ENCODE assay signal across 10 mouse cellular contexts in the genomic region with DNA sequence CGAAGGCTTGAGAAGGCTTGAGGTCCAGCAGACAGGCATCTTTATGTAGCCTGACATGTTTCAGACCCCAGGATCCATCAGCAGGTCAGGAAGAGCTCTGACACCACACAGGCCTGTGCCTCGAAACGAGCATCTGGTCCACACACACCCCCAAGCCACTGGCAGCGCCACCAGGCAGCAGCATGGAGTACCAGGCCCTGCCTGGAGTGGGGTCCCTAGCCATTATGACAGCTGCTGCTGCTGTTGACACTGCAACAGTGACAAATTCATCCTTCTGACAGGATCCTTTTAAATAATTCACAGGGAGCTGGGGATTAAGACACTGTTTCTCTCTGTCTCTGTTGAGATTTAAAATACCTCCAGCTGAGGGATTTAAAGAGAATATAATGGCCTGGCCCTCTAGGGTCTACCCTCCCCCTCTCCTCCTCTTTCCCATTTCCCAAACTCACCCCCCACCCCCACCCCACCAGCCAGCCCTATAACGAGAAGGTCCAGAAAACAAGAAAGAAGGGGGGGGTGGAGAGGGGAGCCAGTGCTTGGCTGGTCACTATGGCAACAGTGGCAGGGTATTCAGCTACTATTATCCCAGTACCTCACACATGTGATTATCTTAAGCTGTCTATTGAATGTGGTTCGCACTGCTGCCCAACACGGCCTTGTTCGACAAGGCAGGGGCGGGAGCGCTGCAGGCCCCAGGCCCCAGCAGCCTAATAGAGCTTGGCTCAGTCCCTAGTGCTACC.
DNase-seq lines count a peak whose midpoint lies in the region; ATAC-seq and TF ChIP-seq lines count a peak whose summit lies in the region.
"Had no signal": no experiment of that assay in that cellular context is flagged by ENCODE, and none has a peak within 500 bp of the region (broad histone marks: within the 10 kb centered on the region; RNA-seq: fewer than 3 reads in every experiment).

No protein-coding gene starts in this region.

- no peaks in the 10 kb centered on the region for H3K9me3 ChIP-seq in embryonic facial prominence, embryonic 13.5 days
- no peaks in the 10 kb centered on the region for H3K9me3 ChIP-seq in hindbrain, embryonic 16.5 days (ENCODE audit: control insufficient read depth, low read length)
- H3K9me3 ChIP-seq in neural tube, embryonic 11.5 days (ENCODE audit: control insufficient read depth, low read length), result no peaks in the 10 kb centered on the region; the same call in 1 of the 2 replicates
- H3K9me3 ChIP-seq in liver, embryonic 11.5 days (ENCODE audit: control insufficient read depth, low read length), result no peaks in the 10 kb centered on the region

- intact Hi-C loops in left cerebral cortex, adult 2 months (cut with DNase I), result no loop called here

- no peak overlapping the region for H3K4me3 ChIP-seq in left cerebral cortex, adult 2 months
- H3K4me3 ChIP-seq in embryonic facial prominence, embryonic 13.5 days, result no peak overlapping the region
- no peak overlapping the region for H3K4me3 ChIP-seq in hindbrain, embryonic 16.5 days (ENCODE audit: low read length)
- H3K4me3 ChIP-seq in neural tube, embryonic 11.5 days (ENCODE audit: low read depth, low read length), result no peak overlapping the region
- no peak overlapping the region for H3K4me3 ChIP-seq in liver, embryonic 11.5 days (ENCODE audit: low read depth, low read length)

- peak; percentile 72 for ATAC-seq in embryonic facial prominence, embryonic 13.5 days (ENCODE audit: insufficient number of reproducible peaks, insufficient read depth, low FRiP score, low TSS enrichment, low read depth)
- peak; percentile 95 for ATAC-seq in hindbrain, embryonic 16.5 days
- ATAC-seq in neural tube, embryonic 11.5 days (ENCODE audit: insufficient read depth, low FRiP score, low TSS enrichment), result peak; percentile 96
- no peak for ATAC-seq in liver, embryonic 11.5 days (replicated peaks; ENCODE audit: low FRiP score)

- H3K9ac ChIP-seq in embryonic facial prominence, embryonic 13.5 days, result no peak overlapping the region
- H3K9ac ChIP-seq in hindbrain, embryonic 16.5 days (ENCODE audit: low read depth, low read length), result no peak overlapping the region
- no peak overlapping the region for H3K9ac ChIP-seq in neural tube, embryonic 11.5 days (ENCODE audit: low read length)
- H3K9ac ChIP-seq in liver, embryonic 11.5 days (ENCODE audit: low read depth, low read length), result no peak overlapping the region

- no peak overlapping the region for H3K4me2 ChIP-seq in embryonic facial prominence, embryonic 13.5 days
- H3K4me2 ChIP-seq in hindbrain, embryonic 16.5 days (ENCODE audit: low read length), result no peak overlapping the region
- H3K4me2 ChIP-seq in neural tube, embryonic 11.5 days (ENCODE audit: low read depth), result no peak overlapping the region
- no peak overlapping the region for H3K4me2 ChIP-seq in liver, embryonic 11.5 days

- H3K36me3 ChIP-seq in embryonic facial prominence, embryonic 13.5 days, result no peaks in the 10 kb centered on the region
- no peaks in the 10 kb centered on the region; the same call in 1 of the 2 replicates for H3K36me3 ChIP-seq in hindbrain, embryonic 16.5 days (ENCODE audit: control insufficient read depth, insufficient read depth, low read length)
- no peaks in the 10 kb centered on the region for H3K36me3 ChIP-seq in neural tube, embryonic 11.5 days (ENCODE audit: control insufficient read depth, insufficient read depth, low read length)
- no peaks in the 10 kb centered on the region for H3K36me3 ChIP-seq in liver, embryonic 11.5 days (ENCODE audit: control insufficient read depth, insufficient read depth, low read length)

- no peaks in the 10 kb centered on the region for H3K27me3 ChIP-seq in embryonic facial prominence, embryonic 13.5 days
- H3K27me3 ChIP-seq in hindbrain, embryonic 16.5 days (replicated peaks; ENCODE audit: control insufficient read depth, insufficient read depth, low read length), result no peaks in the 10 kb centered on the region
- no peaks in the 10 kb centered on the region for H3K27me3 ChIP-seq in neural tube, embryonic 11.5 days (ENCODE audit: control insufficient read depth, insufficient read depth, low read length)
- no peaks in the 10 kb centered on the region for H3K27me3 ChIP-seq in liver, embryonic 11.5 days (replicated peaks; ENCODE audit: control insufficient read depth, insufficient read depth, low read length)

- no peak for TF ChIP-seq CTCF in left cerebral cortex, adult 2 months (IDR thresholded peaks at IDR 0.05)

- H3K27ac ChIP-seq in left cerebral cortex, adult 2 months, result 0 out of 2 replicates have a peak overlapping the region, but pooled peaks have one; percentile 36
- H3K27ac ChIP-seq in embryonic facial prominence, embryonic 13.5 days, result no peak overlapping the region
- H3K27ac ChIP-seq in hindbrain, embryonic 16.5 days (ENCODE audit: low read depth, low read length), result peak overlapping the region; percentile 48
- H3K27ac ChIP-seq in neural tube, embryonic 11.5 days (ENCODE audit: low read depth, low read length), result 0 out of 2 replicates have a peak overlapping the region, but pooled peaks have one; percentile 15
- no peak overlapping the region for H3K27ac ChIP-seq in liver, embryonic 11.5 days (ENCODE audit: low read depth, low read length)

- DNase-seq in left cerebral cortex, adult 2 months (ENCODE audit: extremely low spot score in 1 of 2, low spot score in 2 of 2), result no peak
- no peak for DNase-seq in left cerebral cortex, adult 18-20 months (ENCODE audit: low spot score in 2 of 2)
- DNase-seq in neural tube, embryonic 11.5 days (ENCODE audit: low spot score), result peak; percentile 81
- DNase-seq in adrenal gland, postnatal 25 days, result no peak
- no peak for DNase-seq in kidney, adult 18-20 months
- DNase-seq in liver, embryonic 11.5 days (ENCODE audit: low spot score), result no peak
- DNase-seq: adrenal gland, adult 2 months; heart, postnatal 14 days had no signal

- H3K4me1 ChIP-seq in embryonic facial prominence, embryonic 13.5 days, result peaks cover 7% of the 10 kb centered on the region
- H3K4me1 ChIP-seq in hindbrain, embryonic 16.5 days (ENCODE audit: control insufficient read depth, insufficient read depth, low read depth, low read length), result peaks cover 13% of the 10 kb centered on the region
- H3K4me1 ChIP-seq in neural tube, embryonic 11.5 days (ENCODE audit: control insufficient read depth, insufficient read depth, low read length), result peaks cover 13% of the 10 kb centered on the region
- no peaks in the 10 kb centered on the region for H3K4me1 ChIP-seq in liver, embryonic 11.5 days (replicated peaks; ENCODE audit: control insufficient read depth, insufficient read depth, low read length)

- WGBS in embryonic facial prominence, embryonic 13.5 days, result 22% methylated on average over 10 of the region's 10 CpGs
- WGBS in hindbrain, embryonic 16.5 days, result 14% methylated on average over 10 of the region's 10 CpGs
- WGBS in neural tube, embryonic 11.5 days, result 16% methylated on average over 10 of the region's 10 CpGs
- 40% methylated on average over 10 of the region's 10 CpGs for WGBS in liver, embryonic 11.5 days

Comparison
In these comparisons a context has a peak if more than half of its experiments do, and no peak if none do; other contexts are left out.
1. H3K27ac ChIP-seq: peak in left cerebral cortex, adult 2 months (single experiment), hindbrain, embryonic 16.5 days (single experiment) and neural tube, embryonic 11.5 days (single experiment); none in embryonic facial prominence, embryonic 13.5 days (single experiment) and liver, embryonic 11.5 days (single experiment).